Mouse (Mus musculus) kidney, embryonic 15.5 days (tissue): ENCODE results near the gene Amotl1. TPM values are rescaled to one million over a fixed set of nuclear protein-coding genes. Genes with fewer than 3 reads are reported as not detected.
A peak's percentile ranks its signal among the peaks of the same experiment; 100 is the strongest.

Experiments used
- ATAC-seq: fragments of 200-750 bp; cut with Nextera tagmentation; replicated peaks from 2 replicates; pipeline ENCODE4 v1.8.0; 2017; ENCODE audit warnings: moderate TSS enrichment; ENCODE audit not compliant: low FRiP score
- H3K27ac ChIP-seq: fragments of 300-500 bp; sonication (generic); 2 replicates; pipeline ENCODE4 v1.5.1; 2015; ENCODE audit warnings: mild to moderate bottlenecking, inconsistent platforms
- H3K27me3 ChIP-seq: fragments of 300-500 bp; sonication (generic); 2 replicates; pipeline ENCODE4 v1.6.1; 2015; ENCODE audit warnings: inconsistent platforms
- H3K36me3 ChIP-seq: fragments of 300-500 bp; sonication (generic); 2 replicates; pipeline ENCODE4 v1.6.1; 2015; ENCODE audit warnings: inconsistent platforms
- H3K4me1 ChIP-seq: fragments of 300-500 bp; sonication (generic); 2 replicates; pipeline ENCODE4 v1.6.1; 2015; ENCODE audit warnings: inconsistent platforms
- H3K4me2 ChIP-seq: fragments of 300-500 bp; sonication (generic); 2 replicates; pipeline ENCODE4 v1.6.1; 2015; ENCODE audit warnings: moderate library complexity, mild to moderate bottlenecking, inconsistent platforms
- H3K4me3 ChIP-seq: fragments of 300-500 bp; sonication (generic); replicated peaks from 2 replicates; pipeline ENCODE4 v1.5.1; 2015; ENCODE audit warnings: mild to moderate bottlenecking, inconsistent platforms
- H3K9ac ChIP-seq: fragments of 300-500 bp; sonication (generic); 2 replicates; pipeline ENCODE4 v1.6.1; 2015; ENCODE audit warnings: mild to moderate bottlenecking, inconsistent platforms
- H3K9me3 ChIP-seq: fragments of 300-500 bp; sonication (generic); replicated peaks from 2 replicates; pipeline ENCODE4 v1.6.1; 2016; ENCODE audit warnings: inconsistent platforms
- WGBS: fragments of 180-500 bp; shearing (Covaris S2); methylation state at CpG from one replicate; pipeline ENCODE4 v1.1.7; 2015; ENCODE audit warnings: mixed read lengths; 5-methylcytosine and 5-hydroxymethylcytosine counted together
- polyA plus RNA-seq: library from polyadenylated mRNA; unstranded; fragments of >200 nt; fragmentation: Nextera tagmentation; extraction: Ambion mirVana; gene quantifications from 2 replicates; pipeline ENCODE4 v1.2.1, GENCODE M21; 2015

The Amotl1 gene
- polyA plus RNA-seq, 1 experiment from 2014 or later, result 23.3 TPM

- Histone ChIP-seq H3K9me3 (no peaks in the 10 kb centered on the region), H3K4me3 (no peak overlapping the region), H3K36me3 (no peaks in the 10 kb centered on the region), H3K4me1 (peaks cover 7% of the 10 kb centered on the region; the same call in 1 of the 2 replicates), H3K9ac (no peak overlapping the region), H3K27ac (no peak overlapping the region), H3K4me2 (no peak overlapping the region), H3K27me3 (no peaks in the 10 kb centered on the region)
- peak; percentile 86 for ATAC-seq
- 8% methylated on average over 4 of the region's 4 CpGs for WGBS
Measured at GRCm38 (mm10) chr9:14523408-14524043, 121.3 kb downstream of the Amotl1 start.

- peaks cover 7% of the 10 kb centered on the region; the same call in 1 of the 2 replicates for H3K4me1 ChIP-seq
- WGBS, result 69% methylated on average over 2 of the region's 2 CpGs
- H3K9me3 ChIP-seq, result no peaks in the 10 kb centered on the region
- H3K4me2 ChIP-seq, result no peak overlapping the region
- H3K27ac ChIP-seq, result no peak overlapping the region
- H3K27me3 ChIP-seq, result no peaks in the 10 kb centered on the region
- H3K36me3 ChIP-seq, result no peaks in the 10 kb centered on the region
- H3K4me3 ChIP-seq, result no peak overlapping the region
- no peak overlapping the region for H3K9ac ChIP-seq
- ATAC-seq, result no peak
Measured at GRCm38 (mm10) chr9:14521695-14522094, 123.2 kb downstream of the Amotl1 start.

GRCm38 (mm10) chr9:14520971-14521670 is 123.7 kb downstream of the Amotl1 start:
- 33% methylated on average over 3 of the region's 3 CpGs for WGBS

GRCm38 (mm10) chr9:14518105-14518504 is 126.8 kb downstream of the Amotl1 start:
- Histone ChIP-seq H3K36me3 (no peaks in the 10 kb centered on the region), H3K9me3 (no peaks in the 10 kb centered on the region), H3K4me3 (no peak overlapping the region), H3K4me1 (peaks cover 7% of the 10 kb centered on the region; the same call in 1 of the 2 replicates), H3K4me2 (no peak overlapping the region), H3K27ac (no peak overlapping the region), H3K9ac (no peak overlapping the region), H3K27me3 (no peaks in the 10 kb centered on the region)
- no peak for ATAC-seq
- 71% methylated on average over 3 of the region's 3 CpGs for WGBS

More at GRCm38 (mm10) chr9:14520971-14521670, 123.7 kb downstream of the Amotl1 start:
- H3K27me3 ChIP-seq, result no peaks in the 10 kb centered on the region
- H3K36me3 ChIP-seq, result no peaks in the 10 kb centered on the region
- no peak overlapping the region for H3K4me2 ChIP-seq
- H3K27ac ChIP-seq, result no peak overlapping the region
- no peaks in the 10 kb centered on the region for H3K9me3 ChIP-seq
- no peak overlapping the region for H3K4me3 ChIP-seq
- ATAC-seq, result no peak
- peaks cover 7% of the 10 kb centered on the region; the same call in 1 of the 2 replicates for H3K4me1 ChIP-seq
- no peak overlapping the region for H3K9ac ChIP-seq

- H3K4me3 ChIP-seq, result no peak overlapping the region
- no peak overlapping the region for H3K27ac ChIP-seq
- ATAC-seq, result no peak
- peaks cover 7% of the 10 kb centered on the region for H3K36me3 ChIP-seq
- WGBS, result 73% methylated on average over 1 of the region's 1 CpGs
- H3K4me1 ChIP-seq, result peaks cover 7% of the 10 kb centered on the region; the same call in 1 of the 2 replicates
- H3K27me3 ChIP-seq, result no peaks in the 10 kb centered on the region
- H3K4me2 ChIP-seq, result no peak overlapping the region
- no peaks in the 10 kb centered on the region for H3K9me3 ChIP-seq
- no peak overlapping the region for H3K9ac ChIP-seq
Measured at GRCm38 (mm10) chr9:14517296-14517695, 127.6 kb downstream of the Amotl1 start.

GRCm38 (mm10) chr9:14512633-14513445 is 132.0 kb downstream of the Amotl1 start:
- 80% methylated on average over 9 of the region's 9 CpGs for WGBS
- Histone ChIP-seq H3K27ac (no peak overlapping the region), H3K4me1 (no peaks in the 10 kb centered on the region), H3K4me2 (no peak overlapping the region), H3K9me3 (no peaks in the 10 kb centered on the region), H3K4me3 (no peak overlapping the region), H3K36me3 (peaks cover 47% of the 10 kb centered on the region), H3K9ac (no peak overlapping the region), H3K27me3 (no peaks in the 10 kb centered on the region)
- ATAC-seq, result 0 out of 2 replicates have a peak, but pooled peaks have one; percentile 25

- Histone ChIP-seq H3K9ac (peak overlapping the region; percentile 83), H3K36me3 (peaks cover 39% of the 10 kb centered on the region), H3K27me3 (no peaks in the 10 kb centered on the region), H3K27ac (peak overlapping the region; percentile 78), H3K4me2 (peak overlapping the region; percentile 63), H3K4me1 (peaks cover 10% of the 10 kb centered on the region), H3K4me3 (peak overlapping the region; percentile 93), H3K9me3 (no peaks in the 10 kb centered on the region)
- no peak for ATAC-seq
- whole genome bisulfite sequencing, result 6% methylated on average over 10 of the region's 10 CpGs
Measured at GRCm38 (mm10) chr9:14500916-14501424, 143.9 kb downstream of the Amotl1 start.

- Histone ChIP-seq H3K4me1 (peaks cover 10% of the 10 kb centered on the region), H3K4me2 (peak within 1 kb of the TSS; percentile 81), H3K9me3 (no peaks in the 10 kb centered on the region), H3K9ac (peak within 1 kb of the TSS; percentile 83), H3K27ac (peak within 1 kb of the TSS; percentile 83), H3K4me3 (peak within 1 kb of the TSS; percentile 93), H3K36me3 (peaks cover 32% of the 10 kb centered on the region), H3K27me3 (no peaks in the 10 kb centered on the region)
- ATAC-seq, result peak; percentile 99
- under 1% methylated on average over 59 of the region's 59 CpGs for WGBS
Measured at GRCm38 (mm10) chr9:14500023-14500915, 144.6 kb downstream of the Amotl1 start, which contains the start of the genes Kdm4d and Cwc15. Gene Kdm4d (minus strand): TSS chr9:14500482. Gene Cwc15 (plus strand): TSS chr9:14500617.

- no peak overlapping the region for H3K27ac ChIP-seq
- H3K4me1 ChIP-seq, result peaks cover 10% of the 10 kb centered on the region
- H3K4me3 ChIP-seq, result peak overlapping the region; percentile 93
- H3K36me3 ChIP-seq, result peaks cover 21% of the 10 kb centered on the region
- ATAC-seq, result no peak
- peak overlapping the region; percentile 81 for H3K4me2 ChIP-seq
- H3K9ac ChIP-seq, result 0 out of 2 replicates have a peak overlapping the region, but pooled peaks have one; percentile 73
- no peaks in the 10 kb centered on the region for H3K27me3 ChIP-seq
- WGBS, result 85% methylated on average over 4 of the region's 4 CpGs
- no peaks in the 10 kb centered on the region for H3K9me3 ChIP-seq
Measured at GRCm38 (mm10) chr9:14498896-14499705, 145.8 kb downstream of the Amotl1 start.
